Mouse (Mus musculus): ENCODE results near the gene Lin28b. TPM values are rescaled to one million over a fixed set of nuclear protein-coding genes. Genes with fewer than 3 reads are reported as not detected.

The Lin28b gene
- polyA plus RNA-seq, 1 experiment from 2014 or later = 19.9 TPM

DNA sequence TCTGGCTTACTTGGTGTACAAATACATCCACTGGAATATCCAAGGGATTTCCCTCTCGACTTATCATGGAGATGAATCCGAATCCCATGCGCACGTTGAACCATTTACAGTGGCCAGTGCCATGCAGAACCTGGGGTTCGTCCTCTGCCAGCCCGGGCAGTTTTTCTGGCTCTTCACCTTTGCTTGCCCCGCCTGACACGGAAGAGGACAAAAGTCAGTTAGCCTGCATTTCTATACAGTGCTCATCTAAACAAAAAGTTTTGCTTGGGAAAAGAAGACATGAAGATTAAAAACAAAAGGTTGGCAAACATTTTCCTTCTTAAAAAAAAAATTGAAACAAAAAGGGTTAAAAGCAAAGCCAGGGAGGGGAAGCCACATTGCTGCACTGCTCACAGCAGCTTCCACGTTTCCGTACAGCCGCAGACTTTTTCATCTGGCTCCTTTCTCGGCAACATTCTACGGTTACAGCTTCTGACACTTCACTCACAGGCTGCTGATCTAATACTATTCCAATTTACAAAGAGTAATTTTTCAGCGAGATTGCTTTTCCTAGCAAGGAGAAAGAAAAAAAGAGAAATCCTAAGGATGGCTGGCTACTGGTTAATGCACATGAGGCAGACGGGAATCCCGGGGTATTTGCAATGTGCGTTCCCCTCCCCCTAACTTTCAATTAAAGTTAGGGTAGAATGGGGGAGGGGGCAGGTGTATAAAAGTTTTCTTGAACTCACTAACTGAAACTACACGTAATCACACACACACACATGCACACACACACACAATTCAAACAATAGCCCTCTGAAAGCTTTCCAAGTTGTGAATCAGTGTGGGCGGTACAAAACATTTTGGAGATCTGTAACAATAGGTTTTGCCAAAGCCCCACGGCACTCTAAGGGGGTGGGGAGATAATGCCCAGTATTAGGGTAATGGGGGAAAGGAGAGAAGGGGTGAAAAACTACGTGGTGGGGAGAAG is 16.9 kb downstream of the Lin28b start:
- peaks cover 50% of the 10 kb centered on the region for H3K4me1 ChIP-seq (replicated peaks)
- WGBS = 2% methylated on average over 21 of the region's 21 CpGs
- H3K27me3 ChIP-seq (ENCODE audit: insufficient read depth, poor library complexity, severe bottlenecking) = no peaks in the 10 kb centered on the region
- peak overlapping the region; percentile 69 for H3K4me3 ChIP-seq
- peak; percentile 58 for DNase-seq (ENCODE audit: low spot score)
- H3K27ac ChIP-seq = peak overlapping the region; percentile 95
- no peaks in the 10 kb centered on the region for H3K9me3 ChIP-seq
- no peaks in the 10 kb centered on the region for H3K36me3 ChIP-seq

DNA sequence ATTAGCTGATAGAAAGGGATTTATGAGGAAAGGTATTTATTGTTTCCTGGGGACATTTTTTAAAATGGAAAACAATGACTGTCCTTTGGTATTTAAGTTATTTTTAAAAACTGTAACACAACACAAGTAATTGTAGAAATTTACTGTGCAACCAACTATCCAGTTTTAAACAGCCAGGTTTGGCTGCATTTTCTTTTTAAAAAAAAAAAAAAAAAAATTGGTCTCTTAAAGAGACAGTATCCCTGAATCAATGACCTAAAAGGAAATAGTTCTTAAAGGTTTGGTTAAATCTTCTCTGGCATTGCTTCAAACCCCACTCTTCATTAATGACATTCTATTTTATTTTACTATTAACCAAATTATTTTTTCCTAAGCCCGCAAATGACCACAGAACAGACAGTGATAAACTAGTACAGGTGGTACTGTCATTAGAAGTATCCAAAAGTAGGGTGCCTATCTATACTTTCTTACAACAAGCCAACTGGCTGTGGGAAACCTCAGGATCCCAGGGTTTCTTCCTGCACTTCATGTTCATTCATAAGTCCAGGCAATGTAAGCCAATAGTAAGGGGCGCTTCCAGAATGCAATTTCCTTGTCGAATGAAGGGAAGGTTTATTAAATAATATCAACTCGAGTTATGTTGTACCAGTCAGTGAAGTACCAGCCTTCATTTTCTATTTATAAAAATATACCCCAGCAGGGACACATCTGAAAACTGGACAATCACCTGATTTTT is 17.8 kb downstream of the Lin28b start:
- H3K27me3 ChIP-seq (ENCODE audit: insufficient read depth, poor library complexity, severe bottlenecking) = no peaks in the 10 kb centered on the region

DNA sequence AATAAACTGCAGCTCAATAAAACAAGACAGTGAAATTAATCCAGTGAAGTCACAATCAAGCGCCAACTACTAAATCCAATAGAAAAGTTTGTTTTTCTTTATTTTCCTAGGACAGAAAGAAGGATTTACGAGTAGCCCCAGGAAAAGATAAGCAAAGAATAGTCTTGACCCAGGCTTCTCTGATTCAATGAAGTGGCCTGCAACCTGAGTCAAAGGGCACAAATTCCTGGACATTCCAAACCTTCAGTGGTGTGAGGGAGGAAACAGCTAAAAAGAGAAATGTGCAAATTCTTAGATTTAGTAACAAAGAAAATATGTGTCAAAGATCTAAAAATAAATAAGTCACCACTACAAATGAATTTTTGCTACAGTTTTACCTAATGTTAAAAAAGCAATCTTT is 27.6 kb downstream of the Lin28b start:
- no peak for DNase-seq (ENCODE audit: low spot score)
- Histone ChIP-seq H3K27me3 (ENCODE audit: insufficient read depth, poor library complexity, severe bottlenecking) (no peaks in the 10 kb centered on the region), H3K36me3 (peaks cover 8% of the 10 kb centered on the region; the same call in 1 of the 2 replicates), H3K9me3 (no peaks in the 10 kb centered on the region), H3K4me3 (no peak overlapping the region), H3K27ac (no peak overlapping the region), H3K4me1 (replicated peaks) (peaks cover 18% of the 10 kb centered on the region; the same call in 1 of the 2 replicates)
- 29% methylated on average over 2 of the region's 2 CpGs for WGBS

More for the DNA sequence above, 17.8 kb downstream of the Lin28b start:
- Histone ChIP-seq H3K36me3 (peaks cover 6% of the 10 kb centered on the region; the same call in 1 of the 2 replicates), H3K9me3 (no peaks in the 10 kb centered on the region), H3K4me1 (replicated peaks) (peaks cover 45% of the 10 kb centered on the region), H3K4me3 (peak overlapping the region; percentile 69), H3K27ac (peak overlapping the region; percentile 74)
- DNase-seq (ENCODE audit: low spot score) = no peak
- WGBS = 48% methylated on average over 4 of the region's 4 CpGs

DNA sequence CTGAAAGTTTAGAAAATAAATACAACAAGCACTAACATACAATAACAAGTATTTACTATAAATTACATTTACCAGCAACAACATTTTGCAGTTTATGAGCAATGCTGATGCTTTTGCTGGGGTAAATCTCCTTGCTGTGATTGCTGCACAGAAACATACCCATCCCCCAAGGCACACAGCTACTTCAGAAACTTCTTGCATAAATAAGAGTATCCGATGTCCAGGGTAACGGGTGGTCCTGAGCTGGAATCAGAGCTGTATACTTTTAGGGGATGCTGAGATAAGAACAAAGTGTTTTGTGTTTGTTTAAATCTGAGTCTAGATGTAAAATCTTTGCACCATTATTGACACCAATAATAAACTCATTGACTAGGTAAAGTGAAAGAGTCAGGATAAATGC is 28.1 kb downstream of the Lin28b start:
- 15% methylated on average over 2 of the region's 2 CpGs for WGBS
- Histone ChIP-seq H3K36me3 (peaks cover 5% of the 10 kb centered on the region; the same call in 1 of the 2 replicates), H3K27me3 (ENCODE audit: insufficient read depth, poor library complexity, severe bottlenecking) (no peaks in the 10 kb centered on the region), H3K9me3 (no peaks in the 10 kb centered on the region), H3K4me3 (no peak overlapping the region), H3K4me1 (replicated peaks) (peaks cover 18% of the 10 kb centered on the region; the same call in 1 of the 2 replicates), H3K27ac (no peak overlapping the region)
- DNase-seq (ENCODE audit: low spot score) = no peak

DNA sequence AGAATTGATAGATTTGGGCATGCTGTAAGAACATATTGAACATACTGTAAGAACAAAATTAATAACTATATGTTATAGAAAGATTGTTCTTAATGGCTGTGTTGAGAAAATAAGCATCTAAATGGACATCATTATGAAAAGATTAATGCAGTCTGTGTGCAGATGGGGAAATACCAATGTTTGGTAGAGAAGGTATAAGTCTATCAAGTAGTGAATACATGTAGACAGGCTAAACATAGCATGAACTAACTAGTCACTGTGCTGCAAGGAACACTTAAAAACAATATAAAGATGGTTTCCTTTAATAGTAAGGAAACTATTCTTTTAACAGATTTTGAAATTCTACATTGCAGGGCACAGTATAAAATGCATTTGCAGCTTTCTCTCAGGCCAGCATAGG is 39.6 kb downstream of the Lin28b start:
- no peak for DNase-seq (ENCODE audit: low spot score)
- peaks cover 16% of the 10 kb centered on the region for H3K4me1 ChIP-seq (replicated peaks)

DNA sequence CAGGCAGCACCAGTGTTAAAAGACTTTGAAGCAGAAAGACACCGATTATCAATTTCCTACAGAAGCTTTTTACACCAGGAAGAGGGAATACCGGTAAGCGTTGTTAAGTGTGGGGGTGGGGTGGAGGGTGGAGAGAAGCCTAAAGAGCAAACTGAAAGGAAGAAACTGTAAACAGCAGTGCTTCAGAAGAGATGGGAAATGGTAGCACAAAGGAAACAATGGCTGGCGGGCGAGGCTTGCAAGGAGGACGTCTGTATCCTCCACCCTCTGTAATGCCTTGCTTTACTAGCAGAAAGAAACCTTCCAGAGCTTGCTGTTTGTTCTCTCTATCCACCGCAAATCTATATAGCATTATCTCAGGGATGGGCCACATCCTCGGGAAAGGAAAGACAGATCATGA is 40.0 kb downstream of the Lin28b start:
- peak; percentile 42 for DNase-seq (ENCODE audit: low spot score)
- peaks cover 4% of the 10 kb centered on the region; the same call in 1 of the 2 replicates for H3K36me3 ChIP-seq
- peaks cover 19% of the 10 kb centered on the region for H3K4me1 ChIP-seq (replicated peaks)
- peak overlapping the region; percentile 40 for H3K4me3 ChIP-seq
- WGBS = 5% methylated on average over 8 of the region's 8 CpGs
- peak overlapping the region; percentile 87 for H3K27ac ChIP-seq
- no peaks in the 10 kb centered on the region for H3K9me3 ChIP-seq
- H3K27me3 ChIP-seq (ENCODE audit: insufficient read depth, poor library complexity, severe bottlenecking) = no peaks in the 10 kb centered on the region

More for the DNA sequence above, 39.6 kb downstream of the Lin28b start:
- Histone ChIP-seq H3K27ac (peak overlapping the region; percentile 87), H3K9me3 (no peaks in the 10 kb centered on the region), H3K4me3 (peak overlapping the region; percentile 40), H3K36me3 (peaks cover 8% of the 10 kb centered on the region; the same call in 1 of the 2 replicates), H3K27me3 (ENCODE audit: insufficient read depth, poor library complexity, severe bottlenecking) (no peaks in the 10 kb centered on the region)

DNA sequence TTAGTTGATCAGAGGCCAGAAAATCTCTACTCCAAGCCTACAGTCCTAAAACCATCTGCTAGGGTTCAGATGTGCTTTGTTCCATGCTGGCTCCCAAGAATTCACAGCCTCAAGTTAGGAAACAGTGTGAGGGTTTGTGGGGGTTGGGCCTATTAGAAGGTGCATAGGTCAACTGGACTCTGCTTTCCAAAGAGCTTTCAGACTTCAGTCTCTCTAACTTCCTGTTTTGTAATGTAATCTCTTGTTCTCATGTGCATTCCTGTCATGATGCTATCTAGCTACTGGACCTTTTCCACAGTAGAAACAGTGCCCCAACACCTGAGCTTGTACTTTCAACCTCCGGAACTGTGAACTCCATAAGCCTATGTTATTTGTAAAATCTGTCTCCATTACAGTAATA is 63.8 kb downstream of the Lin28b start:
- peak; percentile 22 for DNase-seq (ENCODE audit: low spot score)
- no peaks in the 10 kb centered on the region for H3K27me3 ChIP-seq (ENCODE audit: insufficient read depth, poor library complexity, severe bottlenecking)
- 84% methylated on average over 1 of the region's 1 CpGs for WGBS
- H3K4me3 ChIP-seq = no peak overlapping the region
- H3K36me3 ChIP-seq = peaks cover 28% of the 10 kb centered on the region
- 0 out of 2 replicates have a peak overlapping the region, but pooled peaks have one; percentile 9 for H3K27ac ChIP-seq
- H3K4me1 ChIP-seq (replicated peaks) = peaks cover 12% of the 10 kb centered on the region
- H3K9me3 ChIP-seq = no peaks in the 10 kb centered on the region

DNA sequence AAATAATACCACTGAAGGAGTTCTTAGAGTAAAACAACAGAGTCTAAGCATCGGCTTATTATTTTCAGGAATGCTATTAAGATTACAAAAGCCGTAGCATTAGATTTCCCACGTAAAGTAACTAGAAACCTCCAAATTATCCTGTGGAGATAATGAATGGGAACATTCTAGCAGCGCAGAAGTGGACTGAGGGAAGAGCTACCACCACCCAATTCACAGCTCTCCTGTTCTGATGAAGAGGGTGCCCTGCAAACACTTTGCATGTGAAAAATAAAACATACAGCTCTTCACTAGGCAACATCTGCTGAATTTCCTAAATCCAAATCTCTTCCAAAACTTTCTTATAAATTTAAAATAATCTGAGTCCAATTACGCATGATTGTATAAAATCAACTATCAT is 74.1 kb downstream of the Lin28b start:
- DNase-seq (ENCODE audit: low spot score) = no peak
- Histone ChIP-seq H3K4me3 (no peak overlapping the region), H3K27ac (0 out of 2 replicates have a peak overlapping the region, but pooled peaks have one; percentile 45), H3K4me1 (replicated peaks) (peaks cover 35% of the 10 kb centered on the region), H3K27me3 (ENCODE audit: insufficient read depth, poor library complexity, severe bottlenecking) (no peaks in the 10 kb centered on the region), H3K36me3 (peaks cover 18% of the 10 kb centered on the region; the same call in 1 of the 2 replicates), H3K9me3 (no peaks in the 10 kb centered on the region)
- 29% methylated on average over 5 of the region's 5 CpGs for WGBS

DNA sequence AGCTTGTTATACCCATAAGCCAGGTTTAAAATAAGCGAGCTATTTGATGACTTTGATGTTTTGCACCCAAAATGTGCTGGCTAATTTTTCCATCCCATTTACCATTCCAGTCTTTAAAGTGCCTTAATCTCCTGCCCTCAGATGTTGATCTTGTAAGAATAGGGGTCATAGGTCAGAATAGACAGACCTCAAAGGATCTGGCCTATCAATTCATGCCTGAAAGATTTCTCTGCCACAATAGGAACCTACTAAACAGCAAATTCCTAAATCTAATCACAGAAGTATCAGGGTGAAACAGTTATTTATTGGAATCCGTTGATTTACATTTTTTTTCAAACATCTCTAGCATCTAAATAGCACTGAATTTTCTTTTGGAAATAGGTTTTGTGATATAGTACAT is 74.5 kb downstream of the Lin28b start:
- H3K27ac ChIP-seq = no peak overlapping the region
- DNase-seq (ENCODE audit: low spot score) = no peak
- peaks cover 35% of the 10 kb centered on the region for H3K4me1 ChIP-seq (replicated peaks)
- H3K36me3 ChIP-seq = peaks cover 16% of the 10 kb centered on the region; the same call in 1 of the 2 replicates
- no peak overlapping the region for H3K4me3 ChIP-seq
- H3K9me3 ChIP-seq = no peaks in the 10 kb centered on the region
- 17% methylated on average over 2 of the region's 2 CpGs for WGBS
- H3K27me3 ChIP-seq (ENCODE audit: insufficient read depth, poor library complexity, severe bottlenecking) = no peaks in the 10 kb centered on the region

DNA sequence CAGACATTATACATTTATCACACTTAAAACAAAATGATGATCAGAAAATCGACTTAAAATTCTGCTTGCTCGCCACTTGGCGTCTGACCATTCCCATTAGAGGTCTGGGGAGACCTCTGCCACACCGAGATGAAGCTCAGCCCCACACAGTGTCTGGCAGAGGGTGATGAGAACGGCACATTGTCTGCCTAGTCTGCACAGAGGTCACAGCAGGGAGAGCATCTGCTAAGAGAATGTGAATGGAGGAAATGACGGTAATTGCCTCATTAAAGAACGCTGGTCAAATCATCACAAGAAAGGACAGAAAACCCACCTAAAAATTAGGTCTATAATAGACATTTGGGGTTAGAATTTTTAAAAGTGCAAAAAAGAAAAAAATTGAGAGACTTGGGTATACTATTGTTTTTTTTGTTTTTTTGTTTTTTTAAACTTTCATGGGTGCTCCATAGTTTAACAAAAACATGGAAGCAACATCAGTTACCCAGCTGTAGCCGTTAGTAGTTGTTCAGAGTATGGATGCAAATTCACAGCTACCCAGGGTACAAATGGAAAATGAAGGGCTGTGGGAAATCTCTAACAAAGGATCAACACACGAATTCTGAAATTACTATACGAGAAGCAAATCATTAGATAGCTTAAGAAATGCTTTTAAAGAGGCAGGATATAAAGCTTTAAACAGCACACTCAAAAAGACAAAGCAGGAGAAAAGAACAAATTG is 75.4 kb downstream of the Lin28b start:
- Histone ChIP-seq H3K27ac (peak overlapping the region; percentile 66), H3K36me3 (peaks cover 6% of the 10 kb centered on the region; the same call in 1 of the 2 replicates), H3K9me3 (no peaks in the 10 kb centered on the region), H3K4me3 (no peak overlapping the region), H3K4me1 (replicated peaks) (peaks cover 35% of the 10 kb centered on the region), H3K27me3 (ENCODE audit: insufficient read depth, poor library complexity, severe bottlenecking) (no peaks in the 10 kb centered on the region)
- peak; percentile 55 for DNase-seq (ENCODE audit: low spot score)
- WGBS = 13% methylated on average over 10 of the region's 10 CpGs

DNA sequence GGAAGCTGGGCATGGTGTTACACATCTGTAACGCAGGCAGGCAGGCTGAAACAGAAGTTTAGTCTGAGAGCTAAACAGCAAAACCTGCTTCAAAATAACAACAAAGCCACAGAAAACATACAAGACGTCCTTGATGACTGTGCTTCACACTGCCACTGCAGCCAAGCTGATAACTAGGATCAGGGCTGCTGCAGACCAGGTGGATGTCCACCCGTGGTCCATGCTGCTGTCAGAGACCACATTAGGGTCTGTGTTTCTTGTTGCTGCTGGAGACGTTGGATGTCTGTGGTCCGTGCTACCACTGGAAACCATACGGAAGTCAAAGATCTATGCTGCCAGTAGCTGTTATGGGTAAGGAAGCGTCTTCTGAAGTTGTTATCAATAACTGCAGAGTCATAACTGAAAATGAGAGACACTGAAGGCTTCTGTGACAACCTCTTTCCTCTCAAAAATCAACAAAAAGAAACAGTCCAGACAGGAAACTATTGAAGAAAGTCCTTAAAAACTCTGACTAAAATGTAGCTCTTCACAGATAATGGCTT is 86.4 kb downstream of the Lin28b start:
- Histone ChIP-seq H3K27ac (no peak overlapping the region), H3K4me1 (replicated peaks) (no peaks in the 10 kb centered on the region), H3K27me3 (ENCODE audit: insufficient read depth, poor library complexity, severe bottlenecking) (no peaks in the 10 kb centered on the region), H3K36me3 (peaks cover 12% of the 10 kb centered on the region), H3K9me3 (no peaks in the 10 kb centered on the region), H3K4me3 (no peak overlapping the region)
- 81% methylated on average over 7 of the region's 7 CpGs for WGBS
- DNase-seq (ENCODE audit: low spot score) = no peak

DNA sequence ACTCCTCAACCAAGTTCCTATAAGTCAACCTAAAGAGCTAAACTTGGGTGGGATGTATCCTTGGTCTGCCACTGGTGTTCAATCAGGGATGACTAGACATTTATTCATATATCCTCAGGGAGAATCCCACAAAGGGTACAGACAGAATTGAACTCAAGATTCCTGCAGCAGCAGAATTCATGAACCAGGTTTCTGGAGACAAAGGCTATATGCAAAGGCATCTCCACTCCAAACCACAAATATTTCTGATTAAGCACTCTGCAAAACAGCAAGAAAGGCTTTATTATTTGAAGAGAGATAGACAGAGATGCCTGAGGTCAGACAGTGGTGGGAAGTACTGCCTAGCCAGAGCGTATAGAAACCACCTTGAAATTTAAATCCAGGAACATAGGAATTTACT is 88.0 kb downstream of the Lin28b start:
- H3K27ac ChIP-seq = no peak overlapping the region
- no peaks in the 10 kb centered on the region for H3K27me3 ChIP-seq (ENCODE audit: insufficient read depth, poor library complexity, severe bottlenecking)
- WGBS = 86% methylated on average over 1 of the region's 1 CpGs
- no peak overlapping the region for H3K4me3 ChIP-seq
- no peaks in the 10 kb centered on the region for H3K4me1 ChIP-seq (replicated peaks)
- H3K9me3 ChIP-seq = no peaks in the 10 kb centered on the region
- no peak for DNase-seq (ENCODE audit: low spot score)
- H3K36me3 ChIP-seq = peaks cover 12% of the 10 kb centered on the region

Data from hindbrain, embryonic 10.5 days (tissue).